Mouse (Mus musculus) liver, embryonic 14.5 days (tissue): ENCODE data around the gene Vac14. TPM values are rescaled to one million over a fixed set of nuclear protein-coding genes. Genes with fewer than 3 reads are reported as not detected.
"Not testable (repeated sequence)": the region's sequence is repeated elsewhere in the genome, so short reads cannot be mapped to it uniquely, and the experiment has no call there.

ENCODE experiments used
- ATAC-seq: fragments of 200-750 bp; cut with Nextera tagmentation; 2 replicates; pipeline ENCODE4 v1.8.0; 2017; ENCODE audit warnings: moderate number of reproducible peaks, mild to moderate bottlenecking, moderate library complexity; ENCODE audit not compliant: insufficient read depth
- DNase-seq, 3 experiments: peaks; one replicate each; pipeline ENCODE4 v3.0.0-alpha.2; 2012 to 2013; ENCODE audit warnings: low read depth in 3 of 3, low spot score in 3 of 3
- H3K27ac ChIP-seq: fragments of 300-500 bp; sonication (generic); 2 replicates; pipeline ENCODE4 v1.5.1; 2014; ENCODE audit warnings: moderate library complexity, mild to moderate bottlenecking, control low read depth, inconsistent platforms
- H3K27me3 ChIP-seq: fragments of 300-500 bp; sonication (generic); 2 replicates; pipeline ENCODE4 v1.6.1; 2014; ENCODE audit warnings: mild to moderate bottlenecking, low read length, moderate library complexity; ENCODE audit not compliant: control insufficient read depth, insufficient read depth
- H3K36me3 ChIP-seq: fragments of 300-500 bp; sonication (generic); replicated peaks from 2 replicates; pipeline ENCODE4 v1.6.1; 2014; ENCODE audit warnings: low read depth; ENCODE audit not compliant: control insufficient read depth, insufficient read depth
- H3K4me1 ChIP-seq, 2 experiments: fragments of 200-500 bp in 1 of 2; fragments of 300-500 bp in 1 of 2; sonication (generic) in 1 of 2; replicated peaks; 2 replicates each; pipeline ENCODE4 v1.6.1; 2012 to 2014; ENCODE audit warnings: antibody characterized with exemption in 1 of 2, inconsistent platforms in 1 of 2, low read length in 1 of 2; ENCODE audit not compliant: control insufficient read depth in 2 of 2, insufficient read depth in 2 of 2
- H3K4me2 ChIP-seq: fragments of 300-500 bp; sonication (generic); 2 replicates; pipeline ENCODE4 v1.6.1; 2014; ENCODE audit warnings: low read depth, mild to moderate bottlenecking, control low read depth, moderate library complexity
- H3K4me3 ChIP-seq, 2 experiments: fragments of 200-500 bp in 1 of 2; fragments of 300-500 bp in 1 of 2; sonication (generic) in 1 of 2; 2 replicates each; pipeline ENCODE4 v1.5.1; 2012 to 2014; ENCODE audit warnings: low read depth in 2 of 2, low read length in 2 of 2, mild to moderate bottlenecking in 2 of 2, control low read depth in 1 of 2, inconsistent platforms in 1 of 2, moderate library complexity in 1 of 2; ENCODE audit not compliant: insufficient read depth in 1 of 2
- H3K9ac ChIP-seq: fragments of 300-500 bp; sonication (generic); replicated peaks from 2 replicates; pipeline ENCODE4 v1.6.1; 2014; ENCODE audit warnings: mild to moderate bottlenecking, control low read depth, moderate library complexity
- H3K9me3 ChIP-seq: fragments of 300-500 bp; sonication (generic); 2 replicates; pipeline ENCODE4 v1.6.1; 2016; ENCODE audit warnings: low read length, mixed read lengths; ENCODE audit not compliant: control insufficient read depth
- CTCF ChIP-seq: IDR thresholded peaks from 2 replicates; pipeline ENCODE4 v1.5.1; 2016; ENCODE audit warnings: antibody characterized with exemption, low read depth, control low read depth
- EP300 ChIP-seq: IDR thresholded peaks from 2 replicates; pipeline ENCODE4 v1.6.1; 2016; ENCODE audit warnings: antibody characterized with exemption, low read depth
- WGBS: fragments of 180-500 bp; shearing (Covaris S2); extraction: QIAGEN DNeasy Blood & Tissue Kit; methylation state at CpG from one replicate; pipeline ENCODE4 v1.1.7; 2014; ENCODE audit not compliant: insufficient replicate concordance; 5-methylcytosine and 5-hydroxymethylcytosine counted together
- polyA plus RNA-seq, 2 experiments: library from polyadenylated mRNA; depleted of rRNA in 1 of 2; stranded (reverse) in 1 of 2; unstranded in 1 of 2; fragments of >200 nt; fragmentation: Nextera tagmentation in 1 of 2; extraction: Ambion mirVana in 1 of 2; gene quantifications; 2 replicates each; pipeline versions ENCODE4 v1.2.1 to v1.2.3; 2012 to 2014

Vac14 gene
- polyA plus RNA-seq, 2 experiments = 11.2 to 14.8 TPM

- Histone ChIP-seq H3K27me3 (no peaks in the 10 kb centered on the region), H3K4me1 (peaks cover 0 to 6% of the 10 kb centered on the region in 2 experiments; a peak in 1 of 4 replicates), H3K9me3 (no peaks in the 10 kb centered on the region), H3K4me2 (no peak overlapping the region), H3K9ac (no peak overlapping the region), H3K4me3 (no peak overlapping the region), H3K36me3 (0 out of 2 replicates have a peak, but pooled peaks cover 3% of the 10 kb centered on the region), H3K27ac (no peak overlapping the region)
- TF ChIP-seq EP300 = no peak
- TF ChIP-seq CTCF = no peak
- no peak for DNase-seq
- ATAC-seq = no peak
- 72% methylated on average over 6 of the region's 6 CpGs for WGBS
Observed at GRCm38 (mm10) chr8:110663015-110663742, 44.8 kb downstream of the Vac14 start.

- H3K9me3 ChIP-seq = no peaks in the 10 kb centered on the region
- H3K27me3 ChIP-seq = no peaks in the 10 kb centered on the region
- H3K4me1 ChIP-seq = peaks cover 0 to 6% of the 10 kb centered on the region in 2 experiments; a peak in 1 of 4 replicates
- WGBS = 78% methylated on average over 7 of the region's 7 CpGs
- no peak for ATAC-seq
- H3K4me2 ChIP-seq = no peak overlapping the region
- TF ChIP-seq EP300 (no peak), CTCF (no peak)
- no peak overlapping the region for H3K27ac ChIP-seq
- no peak for DNase-seq
- no peak overlapping the region for H3K9ac ChIP-seq
- 0 out of 2 replicates have a peak, but pooled peaks cover 3% of the 10 kb centered on the region for H3K36me3 ChIP-seq
- no peak overlapping the region for H3K4me3 ChIP-seq
Observed at GRCm38 (mm10) chr8:110664202-110664896, 46.0 kb downstream of the Vac14 start.

GRCm38 (mm10) chr8:110665000-110665399 lies 46.6 kb downstream of the Vac14 start:
- DNase-seq (no peak), ATAC-seq (no peak)
- TF ChIP-seq EP300 = no peak
- TF ChIP-seq CTCF = no peak
- Histone ChIP-seq H3K4me1 (peaks cover 0 to 6% of the 10 kb centered on the region in 2 experiments; a peak in 1 of 4 replicates), H3K27ac (no peak overlapping the region), H3K9ac (no peak overlapping the region), H3K4me3 (no peak overlapping the region), H3K36me3 (0 out of 2 replicates have a peak, but pooled peaks cover 3% of the 10 kb centered on the region), H3K4me2 (no peak overlapping the region), H3K27me3 (no peaks in the 10 kb centered on the region), H3K9me3 (no peaks in the 10 kb centered on the region)
- WGBS = 74% methylated on average over 3 of the region's 3 CpGs

GRCm38 (mm10) chr8:110667590-110668177 lies 49.3 kb downstream of the Vac14 start:
- H3K36me3 ChIP-seq, H3K4me2 ChIP-seq, H3K9me3 ChIP-seq, H3K27me3 ChIP-seq, H3K4me3 ChIP-seq, H3K4me1 ChIP-seq, H3K9ac ChIP-seq, H3K27ac ChIP-seq, DNase-seq: not testable (repeated sequence)
- ATAC-seq = peak; percentile 78
- peak; percentile 57 for TF ChIP-seq EP300
- 25% methylated on average over 8 of the region's 8 CpGs for WGBS
